Mouse (Mus musculus) embryonic fibroblast, embryonic 13.5 days (primary cell): ENCODE measurements at regions not wholly inside any gene's neighbourhood (a gene's known extent, or its start where the extent isn't known, plus 50 kb on each side); places are given as distances from the start of the nearest gene placed in this dataset.

Source experiments
- CTCF ChIP-seq: IDR thresholded peaks from 2 replicates; pipeline ENCODE4 v1.5.1; 2011; ENCODE audit warnings: mild to moderate bottlenecking, control low read depth, low read length, moderate library complexity, borderline replicate concordance; ENCODE audit not compliant: insufficient read depth
- POLR2A ChIP-seq: IDR thresholded peaks from 2 replicates; pipeline ENCODE4 v1.6.1; 2011; ENCODE audit warnings: low read depth, mild to moderate bottlenecking, control low read depth, low read length, moderate library complexity

DNA sequence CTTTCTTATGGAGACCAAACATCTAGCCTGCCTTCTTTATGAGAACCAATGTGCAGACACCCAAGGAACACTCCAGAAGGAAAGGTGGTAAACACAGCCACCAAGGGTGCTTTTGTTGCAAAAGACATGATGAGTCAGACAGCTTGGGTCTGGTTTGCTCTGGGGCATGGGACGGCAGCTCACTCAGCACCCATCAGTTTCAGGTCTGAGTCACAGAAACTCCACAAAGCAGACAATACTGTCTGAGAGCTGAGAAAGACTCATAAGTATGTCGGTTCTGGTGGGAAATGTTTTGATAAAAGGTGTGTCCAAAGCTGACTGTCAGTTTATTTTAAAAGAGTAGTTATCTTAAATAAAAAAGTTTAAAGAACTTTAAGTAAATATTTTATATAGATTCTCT, 553.0 kb downstream of the Dcdc2c start:
- TF ChIP-seq CTCF (no peak), POLR2A (no peak)
